Mouse (Mus musculus): ENCODE measurements around the gene Arhgap22. TPM values are rescaled to one million over a fixed set of nuclear protein-coding genes. Genes with fewer than 3 reads are reported as not detected.

The Arhgap22 gene
- polyA plus RNA-seq, 1 experiment from 2014 or later, result 1.9 TPM

- peaks cover 21% of the 10 kb centered on the region for H3K4me1 ChIP-seq (replicated peaks)
- H3K27me3 ChIP-seq, result peaks cover 39% of the 10 kb centered on the region
- H3K27ac ChIP-seq, result no peak overlapping the region
- H3K4me3 ChIP-seq, result peak overlapping the region; percentile 40
- no peaks in the 10 kb centered on the region for H3K9me3 ChIP-seq
- no peak for ATAC-seq (ENCODE audit: low FRiP score)
- 7% methylated on average over 13 of the region's 13 CpGs for WGBS
- no peaks in the 10 kb centered on the region for H3K36me3 ChIP-seq
- H3K4me2 ChIP-seq, result peak overlapping the region; percentile 79
- peak overlapping the region; percentile 59; the same call in 1 of the 2 replicates for H3K9ac ChIP-seq
Measured at GRCm38 (mm10) chr14:33250956-33251745, 37.3 kb downstream of the Arhgap22 start.

DNA sequence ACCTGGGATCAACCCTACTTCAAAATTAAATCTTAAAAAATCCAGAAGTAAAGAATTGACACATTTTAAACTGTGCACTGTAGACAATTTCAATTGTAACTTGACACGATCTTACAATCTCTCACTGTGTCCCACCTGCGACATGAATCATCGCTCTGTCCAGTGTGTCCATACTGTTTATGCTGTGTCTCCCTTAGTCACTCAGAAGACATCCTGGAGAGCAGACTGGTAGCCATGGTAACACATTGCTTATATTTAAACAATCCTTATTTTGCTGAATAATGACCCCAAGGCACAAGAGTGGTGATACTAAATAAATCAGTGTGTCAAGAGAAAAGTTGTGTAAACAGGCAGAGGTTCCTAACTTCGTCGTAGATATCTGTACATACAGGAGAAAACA is 44.4 kb downstream of the Arhgap22 start:
- no peak for ATAC-seq (ENCODE audit: low FRiP score)
- Histone ChIP-seq H3K36me3 (no peaks in the 10 kb centered on the region), H3K27me3 (no peaks in the 10 kb centered on the region), H3K9me3 (no peaks in the 10 kb centered on the region), H3K9ac (no peak overlapping the region), H3K4me3 (no peak overlapping the region), H3K27ac (no peak overlapping the region), H3K4me1 (replicated peaks) (peaks cover 7% of the 10 kb centered on the region), H3K4me2 (no peak overlapping the region)
- WGBS, result 84% methylated on average over 5 of the region's 5 CpGs

DNA sequence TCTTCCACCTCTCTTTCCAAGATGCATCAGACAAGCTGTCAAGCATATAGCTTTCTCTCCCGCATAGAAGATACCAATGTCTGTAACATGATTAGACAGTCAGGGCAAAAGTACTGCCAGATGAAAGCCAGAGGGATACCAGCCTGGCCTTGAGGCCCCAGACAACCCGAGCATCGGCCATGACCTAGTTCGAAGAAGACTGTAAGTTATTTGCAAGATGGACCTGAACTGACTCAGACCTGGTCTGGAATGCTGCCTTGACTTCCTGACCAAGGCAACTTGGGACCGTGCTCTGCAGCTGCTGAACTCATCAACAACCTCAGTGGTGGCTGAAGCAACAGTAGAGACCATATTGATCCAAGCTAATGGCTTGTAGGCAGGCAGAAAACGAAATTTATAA is 46.3 kb downstream of the Arhgap22 start:
- Histone ChIP-seq H3K4me1 (replicated peaks) (peaks cover 7% of the 10 kb centered on the region), H3K27ac (no peak overlapping the region), H3K36me3 (no peaks in the 10 kb centered on the region), H3K9me3 (no peaks in the 10 kb centered on the region), H3K9ac (no peak overlapping the region), H3K27me3 (no peaks in the 10 kb centered on the region), H3K4me2 (no peak overlapping the region), H3K4me3 (no peak overlapping the region)
- WGBS, result 88% methylated on average over 6 of the region's 6 CpGs
- no peak for ATAC-seq (ENCODE audit: low FRiP score)

DNA sequence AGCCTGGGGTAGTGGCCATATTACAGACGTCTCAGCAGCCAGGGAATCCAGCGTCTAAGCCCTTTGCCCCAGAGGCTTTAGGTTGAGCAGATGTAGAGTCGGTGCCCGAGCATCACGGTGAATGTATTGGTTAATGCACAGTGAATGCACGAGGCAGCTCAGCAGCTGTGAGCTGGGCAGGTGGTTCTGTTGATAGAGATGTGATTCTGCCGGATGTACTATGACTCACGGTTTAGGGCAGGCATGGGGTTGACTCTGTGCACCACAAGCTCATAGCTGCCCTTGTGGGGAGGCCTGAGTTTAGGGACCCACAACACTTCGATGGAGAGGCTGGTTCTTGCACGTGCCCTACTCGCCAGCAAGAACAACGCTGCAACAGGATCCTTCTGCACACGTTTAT is 51.0 kb downstream of the Arhgap22 start:
- no peak overlapping the region for H3K27ac ChIP-seq
- H3K9me3 ChIP-seq, result peaks cover 10% of the 10 kb centered on the region; the same call in 1 of the 2 replicates
- 90% methylated on average over 13 of the region's 13 CpGs for WGBS
- no peak for ATAC-seq (ENCODE audit: low FRiP score)
- H3K4me3 ChIP-seq, result no peak overlapping the region
- no peak overlapping the region for H3K9ac ChIP-seq
- H3K36me3 ChIP-seq, result no peaks in the 10 kb centered on the region
- H3K4me1 ChIP-seq (replicated peaks), result peaks cover 7% of the 10 kb centered on the region
- no peaks in the 10 kb centered on the region for H3K27me3 ChIP-seq
- H3K4me2 ChIP-seq, result no peak overlapping the region

- no peak overlapping the region for H3K27ac ChIP-seq
- WGBS, result 75% methylated on average over 2 of the region's 2 CpGs
- H3K27me3 ChIP-seq, result 0 out of 2 replicates have a peak, but pooled peaks cover 3% of the 10 kb centered on the region
- no peaks in the 10 kb centered on the region for H3K4me1 ChIP-seq (replicated peaks)
- no peak overlapping the region for H3K9ac ChIP-seq
- no peaks in the 10 kb centered on the region for H3K36me3 ChIP-seq
- no peaks in the 10 kb centered on the region for H3K9me3 ChIP-seq
- no peak for ATAC-seq (ENCODE audit: low FRiP score)
- H3K4me2 ChIP-seq, result no peak overlapping the region
- no peak overlapping the region for H3K4me3 ChIP-seq
Measured at GRCm38 (mm10) chr14:33276240-33276639, 62.4 kb downstream of the Arhgap22 start.

GRCm38 (mm10) chr14:33278374-33278773 is 64.5 kb downstream of the Arhgap22 start:
- Histone ChIP-seq H3K4me1 (replicated peaks) (peaks cover 3% of the 10 kb centered on the region; the same call in 1 of the 2 replicates), H3K9me3 (no peaks in the 10 kb centered on the region), H3K27ac (no peak overlapping the region), H3K4me3 (no peak overlapping the region), H3K4me2 (no peak overlapping the region), H3K36me3 (no peaks in the 10 kb centered on the region), H3K9ac (no peak overlapping the region), H3K27me3 (0 out of 2 replicates have a peak, but pooled peaks cover 3% of the 10 kb centered on the region)
- ATAC-seq (ENCODE audit: low FRiP score), result no peak
- WGBS, result 74% methylated on average over 2 of the region's 2 CpGs

DNA sequence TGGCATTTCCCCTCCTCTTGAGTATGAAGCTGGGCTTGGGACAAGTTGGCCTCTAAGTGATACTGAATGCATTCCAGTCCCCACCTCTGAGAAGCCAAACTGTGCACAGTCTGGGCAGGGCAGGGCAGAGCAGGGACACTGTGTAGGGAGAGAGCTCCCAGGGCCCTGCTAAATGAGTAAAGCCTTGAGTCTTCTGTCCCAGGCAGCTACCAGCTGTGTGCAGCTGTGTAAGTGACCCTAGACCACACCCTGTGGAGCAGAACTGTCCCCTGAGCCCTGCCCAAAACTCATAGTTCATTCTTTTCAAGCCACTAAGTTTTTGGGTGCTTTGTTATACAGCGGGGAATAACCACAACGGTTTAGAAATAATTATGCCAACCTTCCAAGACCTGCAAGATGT is 67.1 kb downstream of the Arhgap22 start:
- Histone ChIP-seq H3K9me3 (no peaks in the 10 kb centered on the region), H3K36me3 (no peaks in the 10 kb centered on the region), H3K27me3 (no peaks in the 10 kb centered on the region), H3K27ac (no peak overlapping the region), H3K9ac (no peak overlapping the region), H3K4me2 (no peak overlapping the region), H3K4me3 (no peak overlapping the region), H3K4me1 (replicated peaks) (peaks cover 3% of the 10 kb centered on the region; the same call in 1 of the 2 replicates)
- ATAC-seq (ENCODE audit: low FRiP score), result no peak
- WGBS, result 96% methylated on average over 2 of the region's 2 CpGs

GRCm38 (mm10) chr14:33282447-33282846 is 68.6 kb downstream of the Arhgap22 start:
- Histone ChIP-seq H3K9me3 (no peaks in the 10 kb centered on the region), H3K4me2 (no peak overlapping the region), H3K27ac (no peak overlapping the region), H3K27me3 (no peaks in the 10 kb centered on the region), H3K4me1 (replicated peaks) (peaks cover 3% of the 10 kb centered on the region; the same call in 1 of the 2 replicates), H3K4me3 (no peak overlapping the region), H3K36me3 (no peaks in the 10 kb centered on the region), H3K9ac (no peak overlapping the region)
- no peak for ATAC-seq (ENCODE audit: low FRiP score)
- 85% methylated on average over 4 of the region's 4 CpGs for WGBS

DNA sequence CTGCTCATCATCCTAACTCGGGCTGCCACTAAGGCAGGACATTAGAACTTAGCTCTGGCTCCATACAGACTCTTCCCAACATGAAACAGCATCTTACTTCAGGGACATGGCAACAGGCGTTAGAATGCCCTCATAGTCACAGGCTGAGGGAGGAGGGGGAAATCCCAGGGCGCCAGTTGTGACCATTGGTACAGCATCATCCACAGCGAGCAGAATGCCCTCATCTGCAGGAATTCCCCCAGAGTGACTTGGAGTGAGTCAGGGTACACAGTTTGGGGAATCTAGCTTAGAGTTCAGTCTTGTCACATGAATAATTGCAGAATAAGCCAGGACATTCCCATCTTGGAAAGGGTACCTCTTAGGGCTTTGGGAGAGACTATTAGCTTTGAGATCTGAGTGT is 74.1 kb downstream of the Arhgap22 start:
- 0 out of 2 replicates have a peak, but pooled peaks cover 4% of the 10 kb centered on the region for H3K27me3 ChIP-seq
- H3K27ac ChIP-seq, result no peak overlapping the region
- ATAC-seq (ENCODE audit: low FRiP score), result no peak
- H3K9ac ChIP-seq, result no peak overlapping the region
- H3K36me3 ChIP-seq, result no peaks in the 10 kb centered on the region
- no peaks in the 10 kb centered on the region for H3K9me3 ChIP-seq
- no peak overlapping the region for H3K4me2 ChIP-seq
- H3K4me3 ChIP-seq, result no peak overlapping the region
- 68% methylated on average over 4 of the region's 4 CpGs for WGBS
- peaks cover 3% of the 10 kb centered on the region; the same call in 1 of the 2 replicates for H3K4me1 ChIP-seq (replicated peaks)

DNA sequence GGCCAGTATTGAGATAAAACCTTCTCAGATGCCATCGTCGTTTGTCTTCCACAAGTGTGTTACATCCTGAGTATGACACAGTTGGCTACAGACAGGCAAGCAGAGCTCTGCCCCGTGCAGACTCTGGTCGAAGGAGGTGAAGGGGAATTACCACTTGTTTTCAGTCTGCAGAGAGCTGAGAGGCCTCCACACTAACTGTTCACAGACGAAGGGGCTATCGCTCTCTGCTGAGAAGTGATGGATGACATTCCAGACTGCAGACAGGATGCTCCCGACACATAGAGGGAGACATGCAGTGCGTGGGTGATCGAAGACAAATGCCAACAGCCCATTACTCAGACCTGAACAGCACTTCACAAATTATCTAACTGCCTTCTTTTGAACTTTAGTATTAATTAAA is 76.2 kb downstream of the Arhgap22 start:
- ATAC-seq (ENCODE audit: low FRiP score), result no peak
- Histone ChIP-seq H3K27me3 (0 out of 2 replicates have a peak, but pooled peaks cover 4% of the 10 kb centered on the region), H3K4me2 (no peak overlapping the region), H3K27ac (no peak overlapping the region), H3K9ac (no peak overlapping the region), H3K36me3 (no peaks in the 10 kb centered on the region), H3K4me1 (replicated peaks) (no peaks in the 10 kb centered on the region), H3K9me3 (no peaks in the 10 kb centered on the region), H3K4me3 (no peak overlapping the region)
- WGBS, result 60% methylated on average over 9 of the region's 9 CpGs

DNA sequence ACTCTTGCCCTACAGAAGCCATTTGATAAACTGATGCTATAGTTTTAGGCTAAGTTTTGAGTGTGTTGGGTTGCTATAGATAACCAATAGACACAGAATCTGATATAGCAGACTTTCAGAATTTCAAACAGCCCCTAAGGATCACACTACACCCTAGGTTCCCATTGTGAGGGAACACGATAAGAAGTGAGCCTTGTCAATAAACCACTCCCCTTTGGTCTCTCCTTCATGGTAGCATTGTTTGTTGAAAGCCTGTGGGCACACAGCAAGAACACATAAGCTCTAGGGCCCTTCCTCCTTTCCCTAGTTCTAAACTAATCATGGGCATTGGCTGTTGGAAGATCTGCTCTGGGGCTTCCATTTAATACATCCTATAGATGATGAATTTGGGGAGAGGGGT is 80.7 kb downstream of the Arhgap22 start:
- Histone ChIP-seq H3K27me3 (no peaks in the 10 kb centered on the region), H3K4me2 (no peak overlapping the region), H3K27ac (no peak overlapping the region), H3K4me1 (replicated peaks) (peaks cover 15% of the 10 kb centered on the region), H3K9me3 (no peaks in the 10 kb centered on the region), H3K4me3 (no peak overlapping the region), H3K9ac (no peak overlapping the region), H3K36me3 (no peaks in the 10 kb centered on the region)
- 51% methylated on average over 1 of the region's 1 CpGs for WGBS
- no peak for ATAC-seq (ENCODE audit: low FRiP score)

DNA sequence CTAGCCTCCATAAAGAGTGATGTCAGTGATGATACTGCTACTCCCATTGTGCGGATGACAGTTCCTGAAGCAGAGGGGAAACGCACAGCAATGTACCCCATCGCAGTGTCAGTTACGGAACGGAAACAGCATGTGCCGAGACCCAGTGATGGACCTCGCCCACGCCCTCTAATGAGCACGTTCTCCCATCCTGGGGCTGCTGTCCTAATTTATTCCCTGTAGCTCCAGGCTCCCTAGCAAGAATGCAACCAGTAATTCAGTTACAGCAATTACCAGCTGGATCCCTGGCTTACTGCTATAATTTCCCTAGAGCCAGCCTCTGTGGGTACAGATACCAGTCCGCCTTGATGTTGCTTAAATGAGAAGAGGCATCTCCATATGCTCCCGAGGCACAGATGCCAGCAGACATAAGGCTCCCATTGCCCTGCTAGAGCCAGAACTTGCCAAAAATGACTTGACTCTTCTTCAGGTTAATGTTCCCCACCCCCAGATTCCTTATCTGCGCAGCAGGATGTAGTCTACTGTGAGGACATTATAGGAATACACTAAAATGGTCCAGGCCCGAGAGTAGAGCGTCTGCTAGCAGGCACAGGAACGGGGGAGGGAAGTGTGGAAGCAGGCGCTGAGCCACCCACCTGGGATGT is 83.0 kb downstream of the Arhgap22 start:
- no peaks in the 10 kb centered on the region for H3K27me3 ChIP-seq
- H3K9ac ChIP-seq, result no peak overlapping the region
- peaks cover 19% of the 10 kb centered on the region for H3K4me1 ChIP-seq (replicated peaks)
- no peaks in the 10 kb centered on the region for H3K36me3 ChIP-seq
- peak; percentile 73; the same call in 1 of the 2 replicates for ATAC-seq (ENCODE audit: low FRiP score)
- 60% methylated on average over 16 of the region's 16 CpGs for WGBS
- no peaks in the 10 kb centered on the region for H3K9me3 ChIP-seq
- H3K4me2 ChIP-seq, result 0 out of 2 replicates have a peak overlapping the region, but pooled peaks have one; percentile 15
- H3K27ac ChIP-seq, result peak overlapping the region; percentile 60; the same call in 1 of the 2 replicates
- H3K4me3 ChIP-seq, result no peak overlapping the region
